Mouse (Mus musculus) CD4-positive, CD25-positive, alpha-beta regulatory T cell, adult 4 months (primary cell): ENCODE measurements around the gene Mknk1. TPM values are rescaled to one million over a fixed set of nuclear protein-coding genes. Genes with fewer than 3 reads are reported as not detected.

Experiments
- ATAC-seq: one replicate; pipeline ENCODE4 v1.8.0; 2017
- polyA plus RNA-seq, 2 experiments: library from polyadenylated mRNA; unstranded; fragments of 100-300 nt; shearing (Covaris generic); gene quantifications; one replicate each; pipeline ENCODE4 v1.2.1; 2017

Mknk1 gene
- polyA plus RNA-seq, 2 experiments from 2014 or later: 43.4 to 47.5 TPM

GRCm38 (mm10) chr4:115897901-115898631 is 59.1 kb downstream of the Mknk1 start:
- ATAC-seq: no peak

- peak; percentile 67 for ATAC-seq
Measured at GRCm38 (mm10) chr4:115902816-115903215, 63.8 kb downstream of the Mknk1 start.

GRCm38 (mm10) chr4:115904375-115904774 is 65.4 kb downstream of the Mknk1 start:
- no peak for ATAC-seq

- ATAC-seq: no peak
Measured at GRCm38 (mm10) chr4:115905701-115906100, 66.7 kb downstream of the Mknk1 start.

GRCm38 (mm10) chr4:115906791-115907190 is 67.8 kb downstream of the Mknk1 start:
- no peak for ATAC-seq

- no peak for ATAC-seq
Measured at GRCm38 (mm10) chr4:115907994-115908393, 69.0 kb downstream of the Mknk1 start.

GRCm38 (mm10) chr4:115908641-115909040 is 69.6 kb downstream of the Mknk1 start:
- no peak for ATAC-seq

- ATAC-seq: no peak
Measured at GRCm38 (mm10) chr4:115911586-115911985, 72.6 kb downstream of the Mknk1 start.

- ATAC-seq: no peak
Measured at GRCm38 (mm10) chr4:115919911-115920310, 80.9 kb downstream of the Mknk1 start.

- no peak for ATAC-seq
Measured at GRCm38 (mm10) chr4:115922688-115923087, 83.7 kb downstream of the Mknk1 start.

GRCm38 (mm10) chr4:115923262-115923880 is 84.4 kb downstream of the Mknk1 start:
- no peak for ATAC-seq

- ATAC-seq: no peak
Measured at GRCm38 (mm10) chr4:115927637-115928036, 88.6 kb downstream of the Mknk1 start.

Other genes starting within 250 kb of the Mknk1 start
- not detected for gene Cyp4a32, start 238.2 kb upstream of the Mknk1 start, polyA plus RNA-seq
- gene Cyp4b1, start 191.5 kb upstream of the Mknk1 start, polyA plus RNA-seq: not detected
- 10 to 100 TPM; 42.7 to 43.1 TPM for gene Efcab14, start 101.5 kb upstream of the Mknk1 start, polyA plus RNA-seq
- gene Tex38, start 58.2 kb upstream of the Mknk1 start, polyA plus RNA-seq: 1 to 10 TPM in 1 of 2 experiments, under 1 TPM in 1; 0.42 to 2.6 TPM
- gene Atpaf1, start 54.4 kb upstream of the Mknk1 start, polyA plus RNA-seq: 10 to 100 TPM; 16.6 to 19.2 TPM
- 10 to 100 TPM; 13.5 to 15.8 TPM for gene Mob3c, start 11.1 kb upstream of the Mknk1 start, polyA plus RNA-seq
- gene Kncn, start 45.2 kb downstream of the Mknk1 start, polyA plus RNA-seq: not detected
- gene 6430628N08Rik, start 51.5 kb downstream of the Mknk1 start, polyA plus RNA-seq: not detected
- gene Dmbx1, start 100.7 kb downstream of the Mknk1 start, polyA plus RNA-seq: not detected
- gene Faah, start 178.7 kb downstream of the Mknk1 start, polyA plus RNA-seq: 10 to 100 TPM; 48.1 to 85.6 TPM
- 10 to 100 TPM; 24.1 to 32.9 TPM for gene Nsun4, start 214.7 kb downstream of the Mknk1 start, polyA plus RNA-seq
- 100 to 1,000 TPM; 779 to 910 TPM for gene Uqcrh, start 235.9 kb downstream of the Mknk1 start, polyA plus RNA-seq
- gene Lrrc41, start 236.1 kb downstream of the Mknk1 start, polyA plus RNA-seq: 10 to 100 TPM; 15.7 to 21.8 TPM